Mouse (Mus musculus): Measurements from ENCODE around the gene Scn10a. TPM values are rescaled to one million over a fixed set of nuclear protein-coding genes. Genes with fewer than 3 reads are reported as not detected.

The Scn10a gene
- total RNA-seq, 4 experiments from 2014 or later, result 0.06 to 0.28 (median 0.13) TPM

DNA sequence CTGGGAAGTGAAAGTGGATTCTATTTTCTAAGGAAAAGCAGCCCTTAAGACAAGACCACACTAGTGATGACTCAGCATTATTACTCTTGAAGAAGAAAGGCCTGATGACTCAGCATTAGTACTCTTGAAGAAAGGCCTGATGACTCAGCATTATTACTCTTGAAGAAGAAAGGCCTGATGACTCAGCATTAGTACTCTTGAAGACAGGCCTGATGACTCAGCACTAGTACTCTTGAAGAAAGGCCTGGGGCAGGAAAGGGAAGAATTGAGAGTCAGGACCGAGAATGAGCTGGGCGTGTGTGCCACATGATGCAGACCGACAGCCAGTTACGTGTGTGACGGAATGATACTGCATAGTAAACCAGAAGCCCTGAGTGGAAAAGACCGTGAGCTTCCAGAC, 77.1 kb downstream of the Scn10a start:
- no peak for DNase-seq (ENCODE audit: low spot score in 2 of 2)

DNA sequence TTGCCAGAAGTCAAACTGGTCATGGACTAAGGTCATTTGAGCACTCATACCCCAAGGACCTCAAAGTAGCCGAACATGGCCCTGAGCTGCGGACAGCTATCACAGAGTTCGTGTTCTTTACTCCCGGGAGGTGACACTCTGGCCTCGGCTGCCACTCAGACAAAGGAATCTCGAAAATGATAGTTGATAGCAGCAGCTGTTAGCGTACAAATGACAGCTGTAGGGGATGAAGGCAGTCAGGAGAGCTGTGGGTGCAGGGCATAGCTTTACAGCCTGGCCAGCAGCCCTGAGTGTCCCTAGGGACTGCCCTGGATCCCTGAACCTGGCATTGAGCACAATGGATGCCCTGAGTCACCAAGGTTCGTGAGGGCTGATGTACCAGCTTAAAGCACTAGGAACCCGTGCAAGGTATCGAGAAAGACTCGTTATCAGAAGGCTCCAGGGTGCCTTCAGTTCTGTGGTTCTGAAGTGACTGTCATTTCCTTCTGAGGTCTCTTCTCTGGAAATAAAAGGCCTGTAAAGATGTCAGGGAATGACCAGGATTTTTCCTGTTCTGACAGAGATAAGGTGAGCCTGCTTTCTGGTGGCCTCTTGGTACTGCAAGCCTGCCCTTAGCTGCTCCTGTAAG, 84.8 kb downstream of the Scn10a start:
- DNase-seq (ENCODE audit: low spot score in 2 of 2), result no peak

DNA sequence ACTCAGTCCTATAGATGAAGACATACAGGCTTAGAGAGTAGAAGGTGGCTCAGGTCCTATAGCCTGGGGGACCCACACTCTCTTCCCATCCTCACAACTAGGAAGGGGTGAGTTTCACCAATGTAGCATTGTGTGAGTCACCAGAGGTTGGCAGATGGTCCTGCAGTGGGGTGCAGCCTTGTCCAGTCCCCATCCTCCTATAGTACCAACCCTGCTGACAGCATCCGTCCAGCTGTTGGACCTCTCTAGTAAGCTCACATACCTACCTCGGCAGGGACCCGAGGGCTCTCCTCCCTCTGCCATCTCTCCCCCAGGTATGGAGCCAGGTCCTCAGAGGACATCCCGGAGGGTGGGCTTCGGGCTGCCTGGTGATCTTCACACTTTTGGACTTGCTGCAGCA, 85.6 kb downstream of the Scn10a start:
- DNase-seq (ENCODE audit: low spot score in 2 of 2), result no peak

DNA sequence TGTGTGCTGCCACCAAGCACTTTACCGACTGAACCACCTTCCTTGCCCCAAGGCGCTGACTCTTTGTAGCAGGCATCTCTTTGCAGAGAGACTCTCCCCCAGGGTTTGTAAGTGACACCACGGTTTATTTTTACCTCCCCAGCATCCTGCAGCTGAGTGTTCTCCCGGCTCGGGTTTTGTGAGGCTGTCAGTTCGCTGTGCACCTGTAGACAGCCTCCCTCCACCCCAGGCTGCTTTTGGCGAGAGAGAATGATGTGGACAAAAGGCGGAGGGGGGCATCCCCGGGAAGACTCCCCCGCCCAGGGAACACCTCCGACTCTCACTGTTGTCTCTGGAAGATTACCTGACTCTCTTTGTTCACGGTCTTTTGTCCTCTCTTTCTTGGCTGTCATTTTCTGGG, 86.3 kb downstream of the Scn10a start:
- no peak for DNase-seq (ENCODE audit: low spot score in 2 of 2)

DNA sequence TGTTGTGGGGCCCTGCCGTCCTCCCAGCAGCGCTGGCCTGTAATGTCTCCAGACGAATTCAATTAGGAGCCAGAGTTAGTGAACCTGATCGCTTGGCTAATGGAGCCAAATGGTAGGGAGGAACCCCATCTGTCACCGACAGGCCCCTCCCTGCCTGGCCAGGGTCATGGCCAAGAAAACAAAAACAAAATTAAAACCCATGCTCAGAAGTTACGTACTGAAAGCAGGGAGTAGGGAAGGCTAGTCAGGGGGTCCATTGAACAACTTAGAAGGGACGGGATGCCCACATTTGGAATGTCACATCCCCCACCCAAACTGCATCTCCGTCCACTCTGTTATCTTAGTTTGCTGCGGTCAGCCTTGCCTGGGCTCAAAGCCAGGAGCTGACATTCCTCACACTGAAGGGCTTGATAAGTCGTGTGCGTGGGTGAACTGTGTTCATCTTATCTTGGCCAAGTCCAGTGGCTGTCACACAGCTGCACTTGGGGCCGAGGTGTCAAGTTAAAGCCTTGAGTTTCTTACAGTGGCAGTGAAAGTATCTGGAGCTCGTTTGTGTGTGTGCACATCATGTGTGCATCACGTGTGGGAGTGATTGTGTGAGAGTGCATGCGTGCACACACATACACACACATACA, 87.1 kb downstream of the Scn10a start:
- DNase-seq (ENCODE audit: low spot score in 2 of 2), result no peak

DNA sequence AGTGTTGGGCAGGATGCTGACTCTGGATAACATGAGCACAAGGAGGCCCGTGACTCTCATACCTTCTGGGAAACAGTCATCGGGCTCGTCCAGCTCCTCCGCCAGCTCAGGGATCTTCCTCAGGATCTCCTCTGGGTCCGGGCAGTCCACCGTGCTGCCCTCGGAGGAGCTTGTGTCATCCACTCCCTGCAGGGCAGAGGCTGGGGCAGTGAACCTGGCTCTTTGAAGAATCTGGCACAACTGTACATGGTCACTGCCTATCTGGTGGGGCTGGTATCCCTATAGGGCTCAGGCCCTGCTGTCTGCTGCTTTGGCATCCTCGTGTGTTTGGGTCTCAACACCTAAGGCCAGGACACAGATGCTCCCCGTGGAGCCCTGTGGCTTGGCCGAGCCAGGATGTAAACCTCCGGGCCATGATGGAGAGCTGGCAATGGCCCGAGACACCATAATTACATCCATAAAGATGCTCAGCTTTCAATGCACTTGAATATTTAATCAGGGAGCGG, 87.7 kb downstream of the Scn10a start:
- no peak for DNase-seq (ENCODE audit: low spot score in 2 of 2)

DNA sequence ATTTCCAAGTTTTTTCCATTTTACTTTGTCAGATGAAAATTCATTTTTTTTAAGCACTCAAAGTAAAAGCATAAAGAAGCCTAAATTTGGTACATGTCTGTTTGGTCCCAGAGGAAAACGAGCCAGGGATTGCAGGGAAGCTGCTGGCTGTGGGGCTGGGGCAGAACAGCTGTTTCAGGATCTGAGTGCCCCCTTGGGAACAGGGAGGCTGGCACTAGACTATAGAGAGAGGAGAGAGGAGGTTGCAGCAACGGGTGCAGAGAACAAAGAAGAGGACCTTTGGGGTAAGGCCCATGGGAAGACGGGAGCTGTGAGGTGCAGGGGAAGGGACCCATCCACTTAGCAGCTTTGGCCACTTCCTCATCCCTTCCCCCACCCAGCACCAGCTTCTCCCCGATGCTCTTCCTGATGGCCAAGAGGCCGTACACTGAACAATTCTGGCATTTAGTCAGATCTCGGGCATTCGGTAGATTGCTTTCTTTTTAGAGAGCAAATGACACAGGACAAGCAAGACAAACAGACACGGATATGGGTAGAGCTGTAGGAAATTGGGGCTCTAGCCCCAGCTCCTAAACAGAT, 90.3 kb downstream of the Scn10a start:
- DNase-seq (ENCODE audit: low spot score in 2 of 2), result no peak

DNA sequence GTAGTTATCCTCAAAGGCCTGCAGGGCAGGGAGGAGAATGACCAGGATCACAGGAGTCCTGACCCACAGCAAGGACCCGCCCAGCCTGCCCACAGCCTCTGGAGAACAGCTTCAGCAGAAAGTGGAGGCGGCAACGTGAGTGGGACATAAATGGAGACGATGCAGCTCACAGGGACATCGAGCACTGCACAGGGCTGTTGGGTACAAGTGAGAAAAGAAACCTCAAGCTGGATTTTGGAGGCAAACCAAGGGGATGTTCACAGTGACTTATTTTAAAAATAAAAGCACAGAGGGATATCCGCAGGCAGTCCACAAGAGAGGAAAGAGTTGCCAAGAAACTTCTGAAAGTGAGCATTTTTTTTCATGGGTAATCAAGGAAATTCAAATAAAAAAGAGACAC, 91.9 kb downstream of the Scn10a start:
- DNase-seq (ENCODE audit: low spot score in 2 of 2), result no peak

DNA sequence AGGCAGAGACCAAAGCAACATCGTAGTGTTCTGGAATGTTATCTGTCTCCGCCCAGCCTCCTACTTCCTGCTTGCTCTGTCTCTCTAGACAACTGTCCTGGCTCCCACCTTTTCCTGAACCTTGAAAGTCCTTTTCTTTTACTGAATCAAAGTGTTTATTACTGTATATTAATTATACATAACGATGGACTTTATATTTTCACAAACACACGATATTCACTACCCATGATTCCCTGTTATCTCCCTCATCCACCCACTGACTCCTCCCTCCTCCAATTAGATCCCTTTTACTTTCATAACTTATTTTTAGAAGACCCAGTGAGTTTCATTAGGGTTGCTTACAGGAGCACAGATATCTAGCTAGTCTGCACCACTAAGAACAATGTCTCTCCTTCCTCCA, 95.0 kb downstream of the Scn10a start:
- DNase-seq (ENCODE audit: low spot score in 2 of 2), result no peak

DNA sequence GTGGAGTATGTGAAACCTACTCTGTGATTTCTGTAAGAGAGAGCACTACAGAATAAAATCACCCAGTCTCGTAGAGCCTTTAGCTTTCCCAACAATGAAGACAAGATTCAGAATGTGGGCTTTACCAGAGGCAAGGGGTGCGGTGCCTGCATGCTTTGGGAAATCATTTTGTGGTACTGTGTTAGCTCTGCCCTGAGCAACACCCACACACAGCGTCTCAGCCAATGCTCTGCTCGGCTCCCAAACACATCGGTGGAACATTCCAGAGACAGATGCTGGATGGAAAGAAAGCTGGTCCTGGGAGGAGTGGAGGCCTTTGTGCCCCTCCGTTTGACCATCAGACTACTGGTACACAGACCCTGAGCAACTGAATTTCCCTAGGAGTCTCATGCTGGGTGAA, 104.3 kb downstream of the Scn10a start:
- DNase-seq (ENCODE audit: low spot score in 2 of 2), result no peak

DNA sequence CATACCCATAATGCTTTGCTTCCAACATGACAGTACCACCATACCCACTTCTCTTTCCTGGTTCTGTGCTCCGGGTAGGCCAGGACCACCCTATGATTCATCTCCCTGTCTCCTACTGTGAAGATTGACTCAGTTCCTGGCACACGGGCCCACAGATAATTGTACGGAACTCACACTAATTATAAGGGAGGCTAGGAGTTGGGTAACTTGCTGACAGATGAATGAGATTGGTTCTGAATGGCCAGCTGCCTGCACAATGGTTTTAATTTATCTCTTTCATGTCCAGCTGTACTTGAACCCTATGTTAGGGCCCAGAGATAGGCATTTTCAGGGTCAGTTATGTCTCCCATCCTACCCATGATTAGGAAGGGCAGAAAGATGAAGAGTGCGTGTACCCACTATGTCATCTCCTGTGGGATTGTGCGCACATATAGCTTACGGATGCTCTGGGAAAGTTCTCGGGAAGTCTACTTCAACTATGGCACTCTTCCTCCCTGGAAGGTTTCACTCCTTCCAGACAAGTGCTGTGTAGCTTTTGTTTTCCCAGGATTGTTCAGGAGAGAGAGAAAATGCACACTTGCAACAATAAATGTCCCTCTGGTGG, 108.5 kb downstream of the Scn10a start:
- no peak for DNase-seq (ENCODE audit: low spot score in 2 of 2)

DNA sequence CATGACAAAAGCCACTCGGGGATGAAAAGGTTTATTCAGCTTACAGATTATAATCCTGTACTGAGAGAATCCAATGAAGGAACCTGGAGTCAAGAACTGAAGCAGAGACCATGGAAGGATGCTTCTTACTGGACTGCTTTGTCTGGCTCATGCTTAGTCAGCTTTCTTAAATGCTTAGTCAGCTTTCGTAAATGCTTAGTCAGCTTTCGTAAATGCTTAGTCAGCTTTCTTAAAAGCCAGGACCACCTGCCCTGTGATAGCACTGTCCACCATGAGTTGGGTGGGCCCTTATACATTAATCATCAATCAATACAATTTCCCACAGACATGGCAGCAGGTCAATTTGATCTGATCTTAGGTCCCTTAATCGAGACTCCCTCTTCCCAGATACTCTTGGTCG, 112.2 kb downstream of the Scn10a start:
- DNase-seq (ENCODE audit: low spot score in 2 of 2), result no peak

DNA sequence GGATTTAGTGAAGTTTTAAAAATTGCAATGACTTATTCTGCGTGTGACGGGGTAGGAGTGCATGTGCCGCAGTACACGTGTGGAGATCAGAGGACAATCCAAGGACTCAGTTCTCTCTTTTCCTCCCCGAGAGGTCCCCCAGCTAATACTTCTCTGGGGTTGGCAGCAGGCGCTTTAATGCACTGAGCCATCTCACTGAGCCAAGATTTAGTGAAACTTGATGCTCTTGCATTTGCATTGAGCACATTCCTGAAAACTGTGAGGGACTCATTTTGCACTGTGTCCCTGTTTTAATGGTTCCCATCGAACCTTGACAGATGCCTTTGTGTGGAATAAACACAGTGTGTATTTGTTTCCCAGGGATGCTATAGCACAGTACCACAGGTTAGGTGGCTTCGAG, 114.5 kb downstream of the Scn10a start:
- no peak for DNase-seq (ENCODE audit: low spot score in 2 of 2)

DNA sequence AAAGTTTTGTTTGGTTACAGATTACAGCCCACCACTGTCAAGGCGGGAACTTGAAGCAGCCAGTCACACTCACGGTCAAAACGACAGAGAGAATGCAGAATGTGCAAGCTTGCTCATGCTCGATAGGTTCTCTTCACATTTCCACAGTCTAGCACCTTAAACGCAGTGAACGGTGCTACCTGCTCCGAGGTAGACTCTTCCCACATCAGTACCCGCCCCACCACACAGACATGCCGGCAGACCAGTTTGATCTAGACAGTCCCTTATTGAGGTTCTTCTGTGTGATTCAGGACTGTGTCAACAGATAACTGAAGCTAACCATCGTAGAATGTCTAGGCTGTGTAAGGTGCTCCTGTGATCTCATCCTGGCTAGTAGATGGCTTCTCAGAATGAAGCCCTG, 120.6 kb downstream of the Scn10a start:
- DNase-seq (ENCODE audit: low spot score in 2 of 2), result no peak

DNA sequence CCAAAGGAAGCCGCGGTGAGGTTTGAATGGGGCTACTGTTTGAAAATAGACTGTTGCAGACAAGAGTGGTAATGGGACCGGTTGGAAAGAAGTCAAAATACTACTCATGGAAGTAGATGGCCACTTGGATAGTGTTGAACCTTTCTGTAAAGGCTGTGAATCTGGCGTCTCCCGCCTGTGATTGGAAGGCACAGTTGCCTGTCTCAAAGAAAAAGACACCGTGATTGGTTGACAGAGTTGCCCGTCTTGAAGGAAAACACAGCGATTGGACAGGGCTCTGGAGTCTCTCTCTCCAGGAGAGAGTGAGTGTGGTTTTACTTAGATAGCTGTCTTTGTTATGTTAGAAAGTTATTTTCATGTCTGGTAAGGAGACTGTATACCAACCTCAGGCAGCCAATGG, 121.8 kb downstream of the Scn10a start:
- peak in 1 of 2 experiments; percentile 8 for DNase-seq (ENCODE audit: low spot score in 2 of 2)

DNA sequence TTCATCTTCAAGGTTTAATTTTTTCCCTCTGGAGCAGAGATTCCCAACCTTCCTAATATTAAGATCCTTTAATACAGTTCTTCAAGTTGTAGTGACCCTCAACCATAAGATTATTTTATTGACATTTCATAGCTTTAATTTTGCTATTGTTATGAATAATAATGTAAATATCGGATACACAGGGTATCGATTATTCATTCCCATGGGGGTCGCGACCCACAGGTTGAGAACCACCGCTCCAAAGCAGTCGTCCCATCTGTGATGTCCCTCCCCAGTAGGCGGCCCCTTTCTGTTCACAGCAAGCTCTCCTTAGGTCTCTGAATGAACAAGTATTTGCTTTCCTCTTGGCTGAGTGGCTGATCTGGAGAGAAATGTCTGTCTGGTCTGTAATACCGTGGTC, 129.5 kb downstream of the Scn10a start:
- no peak for DNase-seq (ENCODE audit: low spot score in 2 of 2)

DNA sequence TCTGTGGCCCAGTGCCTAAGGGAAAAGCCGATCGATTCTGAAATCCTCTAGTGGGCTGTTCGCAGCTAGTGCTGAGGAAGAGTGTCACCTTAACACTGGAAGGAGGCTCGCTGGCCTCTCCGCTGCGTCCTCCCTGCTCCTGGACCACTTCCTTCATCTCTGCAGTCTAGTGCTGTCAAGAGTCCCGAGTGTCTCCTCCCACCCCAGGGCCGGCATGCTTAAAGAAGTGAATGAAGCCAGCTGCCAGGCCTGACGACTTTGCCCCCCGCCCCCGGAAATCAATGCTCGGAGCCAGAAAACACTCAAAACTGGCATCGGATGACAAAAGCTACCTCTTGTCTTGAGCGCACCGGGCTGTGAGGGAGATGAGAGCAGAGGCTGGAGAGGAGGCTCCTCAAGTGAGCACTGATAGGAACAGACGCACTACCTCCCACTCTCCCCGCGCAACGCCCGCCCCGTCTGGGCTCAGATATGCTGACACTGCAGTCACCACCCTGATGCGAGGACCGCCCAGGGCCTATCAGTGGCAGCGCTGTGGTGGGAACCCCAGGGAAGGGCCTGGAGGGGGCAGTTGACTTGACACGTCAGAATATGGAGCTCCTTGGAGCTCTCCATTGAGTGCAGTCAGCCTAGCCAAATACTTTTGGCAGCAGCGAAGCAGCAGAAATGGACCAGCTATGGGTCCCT, 130.2 kb downstream of the Scn10a start:
- no peak for DNase-seq (ENCODE audit: low spot score in 2 of 2)

DNA sequence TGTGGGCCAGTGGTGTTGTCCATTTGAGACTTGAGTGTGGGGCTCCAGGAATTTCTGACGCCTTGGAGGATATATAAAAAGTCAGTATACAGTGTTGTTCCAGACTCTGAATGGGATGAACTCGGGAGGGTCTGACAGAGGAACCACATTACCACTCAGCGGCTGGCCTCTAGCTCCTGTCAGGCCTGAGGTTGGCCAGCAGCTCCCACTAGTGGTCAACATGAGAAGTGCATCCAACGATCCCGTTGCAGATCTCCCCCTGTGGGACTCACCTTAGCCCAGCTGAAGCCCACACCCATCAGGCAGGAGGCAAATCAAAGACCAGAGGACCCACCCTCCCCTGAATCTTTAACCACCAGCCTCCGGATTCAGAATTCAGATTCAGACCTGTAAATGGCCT, 138.5 kb downstream of the Scn10a start:
- DNase-seq (ENCODE audit: low spot score in 2 of 2), result peak; percentile 38 to 67

DNA sequence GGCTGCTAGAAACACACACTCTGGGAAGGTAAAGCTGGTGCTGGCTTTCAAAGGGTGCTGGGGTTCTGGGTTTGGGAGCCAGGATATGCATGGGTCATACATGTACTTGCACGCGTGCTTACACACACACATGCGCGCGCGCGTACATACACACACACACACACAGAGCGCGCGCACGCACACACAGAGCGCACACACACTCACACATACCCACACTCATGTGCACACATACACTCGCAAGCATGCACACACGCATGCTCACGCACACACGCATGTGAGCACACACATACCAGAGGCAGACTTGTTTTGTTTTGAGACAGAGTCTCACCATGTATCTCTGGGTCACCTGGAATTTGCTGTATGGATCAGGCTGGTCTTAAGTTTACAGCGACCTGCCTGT, 138.9 kb downstream of the Scn10a start:
- DNase-seq (ENCODE audit: low spot score in 2 of 2), result no peak

DNA sequence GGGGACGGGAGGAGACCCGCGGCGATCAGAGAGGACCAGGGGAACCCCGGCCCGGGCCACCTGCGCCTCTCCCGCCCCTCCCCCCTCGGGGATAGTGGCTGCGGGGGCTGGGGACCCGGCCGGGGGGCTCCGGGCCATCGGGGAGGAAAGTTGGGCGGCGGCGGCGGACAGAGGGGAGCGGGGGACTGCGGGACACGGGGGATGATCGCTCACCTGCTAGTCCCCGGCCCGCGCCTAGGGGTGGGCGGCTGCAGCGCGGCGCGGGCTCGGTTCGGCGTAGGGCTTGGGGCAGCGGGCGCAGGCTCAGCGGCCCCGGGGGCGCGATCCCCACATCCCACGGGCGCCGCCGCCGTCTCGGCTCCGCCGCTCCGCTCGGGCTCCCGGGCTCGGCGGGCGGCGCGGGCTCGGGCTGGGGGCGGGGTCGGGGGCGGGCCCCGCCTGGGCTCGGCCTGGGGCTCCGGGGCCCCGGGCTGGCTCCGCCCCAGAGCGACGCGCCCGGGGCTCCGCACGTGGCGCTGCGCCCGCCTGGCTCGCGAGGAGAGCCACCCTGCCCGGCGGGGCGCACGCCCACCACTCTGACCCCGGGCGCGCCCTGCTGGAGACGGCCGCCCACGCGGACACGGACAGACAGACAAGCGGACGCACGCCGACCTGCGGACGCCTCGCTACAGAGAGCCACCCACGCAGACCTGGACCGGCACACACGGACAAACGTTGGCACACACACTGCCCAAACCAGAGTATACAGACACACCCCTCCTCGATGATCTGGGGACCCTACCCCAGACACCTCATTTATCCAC, 140.3 kb downstream of the Scn10a start, which contains the start of gene Scn5a:
TSS of gene Scn5a (minus strand) at position 381 of the 803 bp plus-strand sequence.
- DNase-seq (ENCODE audit: low spot score in 2 of 2), result no peak

DNA sequence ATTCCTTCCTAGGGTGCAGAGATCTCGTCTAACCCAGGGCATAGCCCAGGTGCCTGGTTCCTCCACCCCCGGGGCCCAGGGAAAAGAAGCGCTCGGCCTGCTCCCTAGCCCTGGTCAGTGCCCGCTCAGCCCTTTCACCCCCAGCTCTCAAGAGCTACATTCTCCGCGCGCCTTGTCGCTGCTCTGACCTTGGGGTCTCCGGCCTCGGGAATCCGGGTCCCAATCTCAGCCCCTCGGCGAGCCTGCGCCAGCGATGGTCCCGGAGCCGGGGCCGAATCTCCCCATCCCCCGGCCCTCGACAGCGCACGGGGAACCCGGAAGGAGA, 140.8 kb downstream of the Scn10a start:
- no peak for DNase-seq (ENCODE audit: low spot score in 2 of 2)

Data from left cerebral cortex, adult 8-10 months (tissue).